Mouse (Mus musculus): Measurements from ENCODE around the gene Ncapd2.

DNA sequence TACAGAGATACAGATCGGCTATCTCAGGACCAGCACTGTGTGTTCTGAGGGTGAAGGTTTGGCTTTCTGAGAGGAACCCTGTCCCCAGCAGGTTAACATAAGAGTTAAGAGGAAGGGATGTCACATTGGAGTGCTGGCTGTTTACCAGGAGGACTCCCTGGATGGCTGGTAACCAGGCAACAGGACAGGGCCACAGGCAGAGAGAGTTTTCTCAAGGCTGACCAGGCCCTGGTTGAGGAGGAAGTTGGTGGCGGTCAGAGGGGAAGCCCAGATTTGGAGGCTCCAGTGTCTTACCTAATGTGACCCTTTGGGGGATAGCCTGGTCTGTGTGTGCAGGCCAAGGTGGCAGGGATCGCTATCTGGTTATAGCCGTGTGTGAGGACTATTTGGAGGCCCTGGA lies 44.7 kb downstream of the Ncapd2 start:
- no peak for TF ChIP-seq EP300 (IDR thresholded peaks at IDR 0.05)
- TF ChIP-seq CTCF (IDR thresholded peaks at IDR 0.05), result no peak
